Mouse (Mus musculus): ENCODE measurements at regions not wholly inside any gene's neighbourhood (a gene's known extent, or its start where the extent isn't known, plus 50 kb on each side); places are given as distances from the start of the nearest gene placed in this dataset.

DNA sequence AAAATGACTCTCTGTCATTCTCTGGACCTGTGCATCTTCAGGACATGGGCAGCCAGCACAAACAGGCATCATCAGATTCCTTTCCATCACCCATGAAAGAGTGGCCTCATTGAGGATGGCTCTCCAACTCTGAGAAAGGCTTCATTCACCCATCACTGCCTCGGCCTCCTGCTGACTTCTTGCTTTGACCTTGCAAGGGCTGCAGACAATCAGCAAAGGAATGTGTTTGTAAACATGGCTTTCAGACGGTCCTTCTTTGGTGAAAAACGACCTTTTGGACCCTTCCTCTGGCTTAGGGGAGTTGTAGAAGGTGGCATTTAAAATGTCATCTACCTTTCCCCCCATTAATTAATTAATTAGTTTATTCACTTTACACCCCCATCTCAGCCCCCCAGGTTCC is 134.3 kb downstream of the Moxd1 start:
- Histone ChIP-seq H3K4me2 (no peak overlapping the region), H3K9me3 (ENCODE audit: low read depth, low read length) (no peaks in the 10 kb centered on the region), H3K4me3 (ENCODE audit: low read depth, low read length) (no peak overlapping the region), H3K27ac (ENCODE audit: low read depth) (no peak overlapping the region), H3K4me1 (ENCODE audit: insufficient read depth) (0 out of 2 replicates have a peak, but pooled peaks cover 2% of the 10 kb centered on the region), H3K9ac (no peak overlapping the region), H3K36me3 (ENCODE audit: insufficient read depth) (no peaks in the 10 kb centered on the region), H3K27me3 (ENCODE audit: insufficient read depth, low read length) (no peaks in the 10 kb centered on the region)
- ATAC-seq (ENCODE audit: insufficient read depth) (no peak), DNase-seq (no peak)
- TF ChIP-seq CTCF (IDR thresholded peaks at IDR 0.05; ENCODE audit: low read depth), result no peak
- WGBS, result 9% methylated on average over 3 of the region's 3 CpGs

DNA sequence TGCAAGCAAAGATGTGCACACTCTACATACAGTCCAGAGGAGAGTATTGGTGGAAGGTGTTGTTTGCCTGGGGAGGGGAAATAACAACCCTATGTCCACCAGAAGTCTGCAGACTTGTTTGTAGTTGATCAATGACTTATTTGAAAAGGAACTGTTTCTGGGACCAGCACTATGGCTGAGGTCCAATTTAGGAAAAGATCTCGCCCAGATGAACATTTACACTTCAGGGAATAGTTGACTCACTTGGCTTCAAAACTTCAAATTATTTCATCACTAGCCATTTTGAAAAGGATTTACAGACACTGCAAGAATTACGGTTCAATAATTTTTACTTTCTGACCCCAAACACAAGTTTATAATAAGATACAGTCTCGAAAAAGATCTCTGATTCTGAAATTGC is 138.1 kb downstream of the Moxd1 start:
- no peak for DNase-seq
- Histone ChIP-seq H3K9ac (no peak overlapping the region), H3K27me3 (ENCODE audit: insufficient read depth, low read length) (no peaks in the 10 kb centered on the region), H3K4me1 (ENCODE audit: insufficient read depth) (0 out of 2 replicates have a peak, but pooled peaks cover 2% of the 10 kb centered on the region), H3K4me2 (no peak overlapping the region), H3K36me3 (ENCODE audit: insufficient read depth) (no peaks in the 10 kb centered on the region), H3K4me3 (ENCODE audit: low read depth, low read length) (no peak overlapping the region), H3K9me3 (ENCODE audit: low read depth, low read length) (no peaks in the 10 kb centered on the region), H3K27ac (ENCODE audit: low read depth) (no peak overlapping the region)
- ATAC-seq (ENCODE audit: insufficient read depth), result no peak
- TF ChIP-seq CTCF (IDR thresholded peaks at IDR 0.05; ENCODE audit: low read depth), result no peak
- 68% methylated on average over 3 of the region's 3 CpGs for WGBS

DNA sequence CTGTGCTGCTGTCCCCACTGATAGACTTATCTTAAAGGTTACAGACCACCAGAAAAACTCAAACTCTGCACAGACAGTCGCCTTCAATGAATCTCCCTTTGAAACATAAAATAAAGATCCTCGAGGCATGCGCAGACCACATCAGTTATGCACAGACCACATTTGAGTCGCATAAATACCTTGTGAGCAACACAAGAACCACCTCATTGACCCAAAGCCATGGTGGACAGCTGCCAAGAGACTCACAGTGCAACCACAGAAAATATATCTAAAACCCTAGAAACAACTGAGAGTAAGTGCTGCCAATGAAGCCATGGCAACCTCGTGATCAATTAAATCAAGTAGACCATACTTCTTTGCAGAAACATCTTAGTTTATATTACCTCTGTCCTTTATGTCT is 142.1 kb downstream of the Moxd1 start:
- Histone ChIP-seq H3K4me1 (ENCODE audit: insufficient read depth) (no peaks in the 10 kb centered on the region), H3K27ac (ENCODE audit: low read depth) (no peak overlapping the region), H3K27me3 (ENCODE audit: insufficient read depth, low read length) (no peaks in the 10 kb centered on the region), H3K9ac (no peak overlapping the region), H3K4me3 (ENCODE audit: low read depth, low read length) (no peak overlapping the region), H3K4me2 (no peak overlapping the region), H3K9me3 (ENCODE audit: low read depth, low read length) (no peaks in the 10 kb centered on the region), H3K36me3 (ENCODE audit: insufficient read depth) (no peaks in the 10 kb centered on the region)
- ATAC-seq (ENCODE audit: insufficient read depth) (no peak), DNase-seq (no peak)
- WGBS, result 61% methylated on average over 5 of the region's 5 CpGs
- no peak for TF ChIP-seq CTCF (IDR thresholded peaks at IDR 0.05; ENCODE audit: low read depth)

DNA sequence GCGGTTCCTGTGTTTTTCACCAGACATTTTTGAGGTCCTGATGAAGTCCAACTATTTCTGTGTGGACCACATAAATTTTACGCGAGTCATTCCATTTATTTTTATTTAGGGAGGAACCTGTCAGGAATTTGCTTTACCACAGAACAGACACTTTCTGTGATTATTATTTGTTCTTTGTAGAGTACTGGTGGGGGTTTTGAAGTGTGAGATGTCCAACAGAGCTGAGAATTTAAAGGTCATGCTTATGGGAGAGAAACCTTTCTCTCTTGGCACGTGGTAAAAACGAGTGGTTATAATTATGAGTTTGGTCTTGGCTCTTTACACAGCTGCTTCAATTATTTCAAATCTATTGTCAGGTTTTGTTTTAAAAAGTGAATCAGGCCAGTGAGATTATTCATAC is 143.7 kb downstream of the Moxd1 start:
- H3K9ac ChIP-seq, result no peak overlapping the region
- DNase-seq (no peak), ATAC-seq (ENCODE audit: insufficient read depth) (no peak)
- H3K4me2 ChIP-seq, result no peak overlapping the region
- H3K27ac ChIP-seq (ENCODE audit: low read depth), result no peak overlapping the region
- no peak overlapping the region for H3K4me3 ChIP-seq (ENCODE audit: low read depth, low read length)
- H3K9me3 ChIP-seq (ENCODE audit: low read depth, low read length), result no peaks in the 10 kb centered on the region
- no peaks in the 10 kb centered on the region for H3K4me1 ChIP-seq (ENCODE audit: insufficient read depth)
- no peaks in the 10 kb centered on the region for H3K27me3 ChIP-seq (ENCODE audit: insufficient read depth, low read length)
- no peaks in the 10 kb centered on the region for H3K36me3 ChIP-seq (ENCODE audit: insufficient read depth)
- no peak for TF ChIP-seq CTCF (IDR thresholded peaks at IDR 0.05; ENCODE audit: low read depth)
- 71% methylated on average over 5 of the region's 5 CpGs for WGBS

DNA sequence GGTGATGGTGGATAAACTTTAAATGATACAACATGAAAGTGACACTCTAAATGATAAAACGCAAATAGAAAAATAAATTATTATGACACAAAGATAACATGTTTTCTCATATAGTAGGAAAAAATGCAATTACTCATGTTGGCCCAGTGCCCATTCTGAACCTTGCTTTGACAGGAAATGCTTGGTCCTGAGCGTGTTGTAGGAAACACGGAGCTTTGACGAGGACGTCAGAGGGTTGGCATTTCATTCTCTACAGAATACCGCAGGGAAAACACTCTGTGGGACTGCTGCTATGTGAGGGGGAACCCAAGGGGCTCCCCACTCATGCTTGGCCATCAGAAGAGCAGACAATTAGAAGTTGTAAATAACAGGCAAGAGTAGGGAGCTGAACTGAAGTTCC is 150.6 kb downstream of the Moxd1 start:
- no peak overlapping the region for H3K27ac ChIP-seq (ENCODE audit: low read depth)

DNA sequence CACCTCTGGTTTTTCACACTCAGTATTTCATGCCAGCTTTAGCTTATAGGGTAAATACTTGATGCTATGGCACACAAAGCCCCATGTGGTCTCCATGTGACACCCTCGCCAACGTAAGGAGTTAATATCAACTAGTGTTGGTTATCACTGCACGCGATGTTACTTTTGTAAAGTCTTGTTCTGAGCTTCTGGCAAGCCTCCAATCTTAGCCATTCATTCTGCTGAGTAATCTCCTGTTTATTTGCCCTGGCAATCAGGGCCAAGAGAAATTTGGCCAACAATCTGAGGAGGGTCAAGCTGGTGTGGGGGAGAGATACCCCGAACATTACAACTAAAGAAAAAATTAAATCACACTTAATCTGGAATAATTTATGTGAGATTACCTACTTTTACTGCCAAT is 156.0 kb downstream of the Moxd1 start:
- Histone ChIP-seq H3K27me3 (ENCODE audit: insufficient read depth, low read length) (no peaks in the 10 kb centered on the region), H3K9me3 (ENCODE audit: low read depth, low read length) (no peaks in the 10 kb centered on the region), H3K9ac (no peak overlapping the region), H3K36me3 (ENCODE audit: insufficient read depth) (no peaks in the 10 kb centered on the region), H3K27ac (ENCODE audit: low read depth) (no peak overlapping the region), H3K4me2 (no peak overlapping the region), H3K4me1 (ENCODE audit: insufficient read depth) (peaks cover under 1% of the 10 kb centered on the region; the same call in 1 of the 2 replicates), H3K4me3 (ENCODE audit: low read depth, low read length) (no peak overlapping the region)
- DNase-seq (peak; percentile 68), ATAC-seq (ENCODE audit: insufficient read depth) (no peak)
- TF ChIP-seq CTCF (IDR thresholded peaks at IDR 0.05; ENCODE audit: low read depth), result no peak
- WGBS, result 38% methylated on average over 5 of the region's 5 CpGs

More for the DNA sequence above, 150.6 kb downstream of the Moxd1 start:
- ATAC-seq (ENCODE audit: insufficient read depth) (peak; percentile 68), DNase-seq (peak; percentile 78)
- TF ChIP-seq CTCF (IDR thresholded peaks at IDR 0.05; ENCODE audit: low read depth), result no peak
- Histone ChIP-seq H3K4me3 (ENCODE audit: low read depth, low read length) (no peak overlapping the region), H3K9ac (no peak overlapping the region), H3K4me1 (ENCODE audit: insufficient read depth) (peaks cover 4% of the 10 kb centered on the region; the same call in 1 of the 2 replicates), H3K9me3 (ENCODE audit: low read depth, low read length) (no peaks in the 10 kb centered on the region), H3K4me2 (no peak overlapping the region), H3K27me3 (ENCODE audit: insufficient read depth, low read length) (no peaks in the 10 kb centered on the region), H3K36me3 (ENCODE audit: insufficient read depth) (no peaks in the 10 kb centered on the region)
- WGBS, result 29% methylated on average over 6 of the region's 6 CpGs

DNA sequence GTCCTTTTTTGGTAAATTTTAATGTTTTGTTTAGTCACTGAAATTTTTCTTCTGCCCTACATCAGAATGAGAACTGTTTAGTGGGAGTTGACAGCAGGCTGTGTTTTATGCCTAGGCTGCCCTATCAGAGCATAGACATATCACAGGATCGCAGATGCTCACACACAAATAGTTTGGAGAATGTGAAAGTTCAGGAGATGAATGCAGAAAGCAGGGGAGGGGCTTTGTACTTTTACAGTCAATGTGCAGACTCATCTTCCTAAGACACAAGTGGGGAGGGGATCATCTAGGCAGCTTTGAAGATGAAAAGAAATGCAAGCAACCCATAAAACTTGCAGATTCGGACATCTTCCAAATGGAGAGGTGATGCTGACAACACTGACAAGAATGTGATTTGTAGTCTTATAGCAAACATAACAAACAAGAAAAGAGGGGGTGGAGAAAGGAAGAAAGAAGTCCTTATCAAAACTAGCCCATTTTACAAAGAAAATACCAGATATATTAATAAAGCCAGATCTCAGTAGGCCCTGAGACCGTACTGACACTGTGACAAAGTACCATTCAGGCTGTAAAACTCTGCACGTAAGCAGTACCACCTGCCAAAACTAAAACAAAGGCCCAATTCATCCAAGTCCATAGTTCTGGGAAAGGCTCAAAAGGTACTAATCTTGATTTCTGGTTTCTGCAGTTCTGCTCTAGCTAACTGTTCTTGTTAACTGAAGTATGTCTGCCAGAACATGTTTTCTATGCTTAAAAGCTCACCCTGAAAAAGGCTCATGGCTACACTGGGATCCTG is 157.4 kb downstream of the Moxd1 start:
- no peak overlapping the region for H3K4me2 ChIP-seq
- ATAC-seq (ENCODE audit: insufficient read depth) (no peak), DNase-seq (peak; percentile 34)
- no peak overlapping the region for H3K4me3 ChIP-seq (ENCODE audit: low read depth, low read length)
- H3K27ac ChIP-seq (ENCODE audit: low read depth), result no peak overlapping the region
- TF ChIP-seq CTCF (IDR thresholded peaks at IDR 0.05; ENCODE audit: low read depth), result no peak
- H3K4me1 ChIP-seq (ENCODE audit: insufficient read depth), result no peaks in the 10 kb centered on the region
- no peaks in the 10 kb centered on the region for H3K27me3 ChIP-seq (ENCODE audit: insufficient read depth, low read length)
- no peaks in the 10 kb centered on the region for H3K9me3 ChIP-seq (ENCODE audit: low read depth, low read length)
- no peaks in the 10 kb centered on the region for H3K36me3 ChIP-seq (ENCODE audit: insufficient read depth)
- H3K9ac ChIP-seq, result no peak overlapping the region
- WGBS, result 44% methylated on average over 4 of the region's 4 CpGs

All from lung, embryonic 14.5 days (tissue).